Mouse (Mus musculus) erythroid progenitor cell, adult 5-6 weeks (primary cell): ENCODE measurements at regions not wholly inside any gene's neighbourhood (a gene's known extent, or its start where the extent isn't known, plus 50 kb on each side); places are given as distances from the start of the nearest gene placed in this dataset.
"Not testable (repeated sequence)": the region's sequence is repeated elsewhere in the genome, so short reads cannot be mapped to it uniquely, and the experiment has no call there.

Experiments
- ATAC-seq: replicated peaks from 2 replicates; pipeline ENCODE4 v1.8.0; 2016; ENCODE audit warnings: moderate number of reproducible peaks, mild to moderate bottlenecking, moderate TSS enrichment, inconsistent platforms; ENCODE audit not compliant: poor library complexity, low FRiP score, severe bottlenecking

DNA sequence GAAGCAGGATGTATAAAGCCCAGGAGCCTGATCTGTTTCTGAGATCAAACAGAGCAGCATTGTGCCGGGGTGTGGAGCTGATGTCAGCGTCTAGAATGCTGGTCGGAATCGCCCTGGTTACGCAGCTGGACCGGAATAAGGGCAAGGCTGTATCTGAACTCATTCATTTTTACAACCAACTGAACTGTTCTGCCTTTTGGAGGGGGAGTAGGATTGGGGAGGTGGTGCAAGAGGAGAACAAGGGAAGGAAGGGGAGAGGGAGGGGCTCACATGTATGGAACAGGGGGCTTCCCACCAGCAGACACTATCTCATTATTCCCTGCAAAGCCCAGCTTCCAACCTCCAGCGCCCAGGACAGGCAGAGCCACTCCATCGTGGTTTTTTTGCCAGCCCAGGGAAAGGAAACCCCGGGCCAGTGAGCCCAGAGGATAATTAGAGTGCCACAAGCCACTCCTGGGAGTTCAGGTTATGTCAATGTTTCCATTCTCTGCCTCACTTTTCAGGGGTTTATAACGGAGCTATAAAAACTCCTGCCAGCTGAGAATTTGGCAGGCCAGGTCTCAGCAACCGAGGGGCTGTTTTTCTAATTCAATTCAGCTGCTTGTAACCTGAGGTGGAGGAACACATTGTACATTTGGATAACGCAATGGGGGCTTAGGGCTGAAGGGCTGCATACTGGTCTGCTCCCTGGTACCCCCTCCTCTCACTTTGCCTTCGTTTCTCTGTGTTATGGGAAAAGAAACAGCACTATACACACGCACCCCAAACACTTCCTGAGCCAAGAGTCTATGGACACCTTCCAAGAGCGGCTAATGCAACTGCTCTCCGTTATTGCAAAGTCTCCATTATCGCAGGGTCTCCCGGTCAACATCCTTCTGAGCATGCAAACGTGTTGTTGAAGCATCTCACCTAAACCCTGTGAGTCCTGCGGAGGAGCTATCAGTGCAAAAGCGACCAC lies 170.0 kb upstream of the Hes1 start:
- no peak for ATAC-seq

DNA sequence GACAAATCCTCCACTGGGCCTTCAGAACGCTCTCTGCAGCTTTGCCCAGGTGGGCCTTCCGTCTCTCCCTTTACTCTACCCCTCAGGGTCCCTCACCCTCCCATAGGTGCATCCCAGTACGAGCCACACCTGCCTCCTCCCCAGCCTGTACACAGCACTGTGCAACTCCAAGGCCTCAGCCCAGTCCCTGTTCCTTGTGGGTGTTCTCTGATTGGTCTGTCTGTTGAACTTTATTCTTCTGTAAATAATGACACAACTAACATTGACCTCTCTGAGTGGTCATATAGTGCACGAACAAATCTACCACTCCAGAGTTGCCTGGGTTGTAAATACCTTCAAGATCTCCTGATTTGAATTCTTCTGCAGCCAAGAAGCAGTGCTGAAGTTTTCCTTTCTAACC lies 167.8 kb upstream of the Hes1 start:
- no peak for ATAC-seq

DNA sequence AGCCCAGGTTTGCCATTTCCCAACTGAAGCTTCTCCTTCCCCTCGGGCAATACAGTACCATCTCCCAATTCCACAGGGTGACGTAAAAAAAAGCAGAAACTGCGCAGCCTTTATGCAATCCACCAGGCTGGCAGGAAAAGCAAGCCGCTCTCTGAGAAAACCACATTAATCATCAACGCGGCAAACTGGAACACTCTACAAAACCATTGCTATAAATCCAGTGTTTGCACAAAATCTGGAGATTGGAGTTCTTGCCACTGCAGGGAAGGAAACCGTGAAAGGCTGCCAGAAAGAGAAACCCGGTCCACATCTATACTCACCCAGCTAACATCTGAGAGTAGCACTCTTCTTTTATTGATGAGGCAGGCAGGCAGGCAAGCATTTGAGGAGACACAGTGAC lies 160.7 kb upstream of the Hes1 start:
- ATAC-seq, result no peak

DNA sequence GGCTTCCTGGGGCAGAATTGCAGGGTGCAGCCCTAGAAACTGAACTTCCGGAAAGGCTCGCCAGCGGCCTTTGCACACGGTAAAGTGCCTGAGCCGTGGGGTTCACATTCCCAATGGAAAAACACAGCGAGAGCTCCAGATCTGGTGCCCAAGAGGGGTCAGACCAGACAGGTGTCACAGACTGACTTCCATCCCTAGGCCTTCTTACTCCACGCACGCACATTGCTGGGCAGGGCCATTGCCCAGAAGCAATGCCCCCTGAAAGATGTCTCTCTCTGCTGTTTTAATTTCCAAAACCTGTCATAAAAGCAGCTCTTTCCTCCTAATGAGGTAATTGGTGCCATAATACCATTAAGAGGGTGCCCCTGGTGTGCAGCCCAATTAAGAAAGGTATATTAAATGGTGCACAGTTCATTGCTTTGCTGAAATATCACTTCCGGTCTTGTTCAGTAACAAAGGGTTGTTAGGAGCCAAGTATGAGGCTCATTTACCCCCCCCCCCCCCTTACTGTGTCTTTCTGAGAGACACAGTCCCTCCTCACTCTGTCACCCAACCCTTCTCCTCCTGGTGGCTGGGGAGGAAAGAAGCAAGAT lies 159.9 kb upstream of the Hes1 start:
- ATAC-seq, result no peak

DNA sequence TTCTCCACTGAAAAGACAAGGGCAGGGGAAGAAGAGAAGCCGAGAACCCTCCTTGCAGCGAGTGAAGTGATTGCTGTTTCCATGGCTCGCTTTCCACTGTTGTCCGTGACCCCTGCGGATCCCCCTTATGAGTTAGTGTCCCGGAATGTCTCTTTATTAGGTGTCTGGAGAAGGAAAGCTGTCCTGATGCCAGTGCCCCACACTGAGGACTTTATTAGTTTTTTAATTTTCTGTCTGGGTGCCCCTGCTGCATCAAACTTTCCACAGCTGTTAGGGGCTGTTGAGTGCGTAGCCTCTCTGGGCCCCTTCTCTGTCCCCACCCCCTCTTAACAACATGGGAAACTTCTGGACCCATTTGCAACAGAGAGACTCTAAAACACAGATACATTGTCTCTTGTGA lies 156.9 kb upstream of the Hes1 start:
- no peak for ATAC-seq

DNA sequence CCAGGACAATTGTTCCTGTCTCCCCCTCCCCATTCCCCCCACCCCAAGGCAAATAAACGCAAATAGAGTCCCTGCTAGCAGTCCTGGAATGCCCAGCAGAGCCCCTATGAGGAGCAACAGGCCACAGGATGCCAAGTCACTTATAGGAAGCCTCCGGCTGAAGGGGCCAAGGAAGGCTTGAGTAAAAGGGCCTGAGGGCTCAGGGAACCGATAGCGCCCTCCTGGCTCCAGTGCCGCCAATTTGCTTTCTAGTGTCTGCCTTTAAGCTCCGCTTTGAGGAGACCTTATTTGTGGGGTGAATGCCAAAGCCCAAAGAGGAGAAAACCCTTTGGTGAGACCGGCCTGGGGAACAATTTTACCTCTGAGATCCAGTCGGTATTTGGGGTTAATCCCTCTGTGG lies 156.2 kb upstream of the Hes1 start:
- no peak for ATAC-seq

DNA sequence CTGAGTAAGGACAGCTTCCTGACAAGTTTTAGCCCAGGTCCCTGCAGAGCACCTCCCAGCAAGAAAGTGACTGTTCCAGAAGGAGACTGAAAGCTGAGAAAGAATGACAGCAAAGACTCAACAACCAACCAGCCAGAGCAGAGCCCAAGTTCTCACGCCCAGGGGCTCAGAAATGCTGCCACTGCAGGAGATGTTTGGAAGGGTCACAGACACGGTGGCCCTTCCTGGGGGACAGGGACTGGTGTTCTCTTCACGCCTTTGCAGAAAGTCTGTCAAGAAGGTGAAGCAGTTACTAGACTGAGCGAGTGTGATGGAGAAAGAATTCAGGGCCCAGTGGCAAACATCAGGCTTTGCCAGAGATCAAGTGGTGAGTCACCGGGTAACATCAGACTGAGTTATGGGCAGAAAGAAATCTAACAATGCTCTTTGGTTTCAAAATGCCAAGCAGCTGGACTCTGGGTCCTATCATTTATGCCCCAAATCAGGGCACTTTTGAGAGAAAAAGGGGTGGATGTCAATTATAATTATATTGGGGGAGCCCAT lies 154.2 kb upstream of the Hes1 start:
- ATAC-seq, result no peak

DNA sequence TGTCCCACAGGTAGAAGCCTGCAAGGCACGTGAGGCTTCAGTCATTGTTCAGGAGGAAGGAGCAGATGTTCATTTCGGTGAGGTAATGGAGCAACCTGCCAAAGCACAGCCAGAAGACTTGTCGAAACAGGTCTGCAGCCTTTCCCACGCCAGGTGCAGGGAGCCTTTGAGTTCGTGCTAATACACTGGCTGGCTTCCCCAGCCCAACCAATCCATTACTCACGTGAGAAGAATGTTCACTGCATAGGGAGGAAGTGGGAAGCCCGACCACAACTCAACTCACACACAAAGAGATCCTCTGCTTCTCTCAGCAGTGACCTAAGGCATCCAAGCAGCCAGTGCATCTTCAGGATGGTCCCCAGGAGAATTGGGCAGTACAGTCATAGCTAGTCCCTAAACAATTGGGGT lies 153.0 kb upstream of the Hes1 start:
- ATAC-seq, result no peak

DNA sequence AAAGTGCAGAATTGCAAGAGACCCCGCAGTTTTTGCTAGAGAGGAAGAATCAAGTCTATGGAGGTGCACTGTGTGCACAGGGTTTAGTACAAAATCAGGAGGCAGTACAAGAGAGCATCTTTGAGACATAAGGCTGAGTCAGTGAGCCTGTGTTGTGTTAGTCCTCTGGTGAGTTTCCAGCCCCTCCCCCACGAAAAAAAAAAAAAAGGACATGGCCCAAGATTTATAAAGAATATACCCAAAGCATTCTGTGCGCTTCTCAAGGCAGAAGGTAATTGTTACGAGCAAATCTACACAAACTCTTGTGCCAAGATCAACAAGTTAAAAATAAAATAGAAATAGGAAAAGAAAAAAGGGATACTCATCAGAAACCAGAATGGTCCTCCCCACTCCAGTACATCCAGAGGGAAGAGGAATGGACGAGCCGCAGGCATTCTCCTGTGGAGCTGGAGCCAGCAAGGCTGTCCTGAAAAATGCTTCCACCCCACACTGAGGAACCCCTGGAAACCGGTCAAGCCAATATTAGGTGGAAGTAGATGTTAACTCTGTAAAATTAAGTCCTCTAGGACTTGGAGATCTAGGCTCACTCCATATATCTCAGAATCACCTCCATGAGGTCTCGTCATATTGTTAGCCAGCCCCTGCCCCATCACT lies 150.7 kb upstream of the Hes1 start:
- no peak for ATAC-seq

DNA sequence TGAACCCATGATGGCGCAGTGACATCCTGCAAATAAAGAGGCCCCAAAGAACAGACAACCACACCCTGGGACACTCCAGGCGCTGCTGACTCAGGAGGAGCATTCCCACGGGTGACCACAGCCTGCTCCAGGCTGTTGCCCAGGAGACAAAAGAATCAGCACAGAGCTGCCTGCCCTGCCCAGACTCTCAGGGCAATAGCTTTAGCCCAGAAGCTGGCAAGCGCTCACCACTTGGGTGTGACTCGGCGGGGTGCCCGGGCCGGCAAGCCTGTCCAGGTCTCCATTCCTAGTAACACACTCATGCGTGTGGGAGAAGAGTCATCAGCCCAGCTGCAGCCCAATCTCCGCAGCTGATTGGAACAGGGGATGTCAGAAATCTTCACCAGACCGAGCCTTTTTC lies 148.8 kb upstream of the Hes1 start:
- ATAC-seq, result no peak

DNA sequence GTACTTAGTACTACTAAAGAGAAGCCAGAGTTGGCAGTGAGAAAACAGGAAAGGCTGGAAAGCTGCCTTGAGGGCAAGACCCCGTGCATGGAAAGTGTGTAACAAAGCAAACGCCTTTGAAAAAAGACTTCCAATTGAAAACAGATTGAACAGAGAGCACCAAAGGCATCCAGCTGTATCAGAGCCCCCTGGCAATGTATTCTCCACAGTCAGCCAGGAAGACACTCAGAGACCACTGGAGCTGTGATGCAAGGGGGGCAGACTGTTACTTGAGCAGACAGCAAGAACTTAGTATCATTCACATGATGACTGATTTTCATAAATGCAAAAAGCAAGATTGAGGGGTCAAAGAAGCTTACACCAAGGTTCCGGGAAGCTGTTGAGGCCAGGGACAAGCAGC lies 146.2 kb upstream of the Hes1 start:
- ATAC-seq, result no peak

DNA sequence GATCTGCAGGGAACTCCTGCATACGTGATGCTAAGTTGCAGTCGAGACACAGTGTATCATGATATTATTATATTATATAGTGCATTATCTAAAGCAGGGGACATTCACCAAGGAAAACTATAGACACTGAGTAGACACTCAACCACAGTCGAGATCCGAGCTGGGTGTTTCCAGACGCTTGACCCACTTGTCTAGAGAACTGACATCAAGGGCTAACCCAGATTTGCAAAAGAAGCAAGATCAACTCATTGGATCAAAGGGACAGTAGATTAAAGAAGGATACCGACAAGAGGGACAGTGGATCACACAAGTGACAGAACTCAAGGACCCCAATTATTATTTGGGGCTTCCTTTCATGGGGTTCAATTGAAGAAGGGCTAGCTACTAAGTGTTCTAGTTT lies 145.8 kb upstream of the Hes1 start:
- no peak for ATAC-seq

DNA sequence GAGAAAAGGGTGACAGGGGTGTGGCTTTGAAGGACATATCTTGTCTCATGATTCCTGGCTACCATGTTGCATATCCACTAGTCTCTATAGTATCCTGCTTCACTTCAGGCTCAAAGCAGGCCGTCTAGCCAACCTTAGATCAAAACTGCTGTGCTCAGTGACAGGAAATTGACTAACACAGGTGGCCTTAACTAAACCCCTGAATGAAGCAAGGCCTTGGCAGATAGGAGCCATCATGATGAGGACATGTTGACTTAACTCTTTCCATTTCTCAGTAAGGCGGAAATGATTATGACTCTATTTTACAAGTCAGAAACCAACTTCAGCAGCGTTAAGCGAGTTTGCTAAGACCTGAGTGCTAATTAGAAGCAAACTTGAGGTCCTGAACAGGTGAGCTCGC lies 143.2 kb upstream of the Hes1 start:
- ATAC-seq, result no peak

DNA sequence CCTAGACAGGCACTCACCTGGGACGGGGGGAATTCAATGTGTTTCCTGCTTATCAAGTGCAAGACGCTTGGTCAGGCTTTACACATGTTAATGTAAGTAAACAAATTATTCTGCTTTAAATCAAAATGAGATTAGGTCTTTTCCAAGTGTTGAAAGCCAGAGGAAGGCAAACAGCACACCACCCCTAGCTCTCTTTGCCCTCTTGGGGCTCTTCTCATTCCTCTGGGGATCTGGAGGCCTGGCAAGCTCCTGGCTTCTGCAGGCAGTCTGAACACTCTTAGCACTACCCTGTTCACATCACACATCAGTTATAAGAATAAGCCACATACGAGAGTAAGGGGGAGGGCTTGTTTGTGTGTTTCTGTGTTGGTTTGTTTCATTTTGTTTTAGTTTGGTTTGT lies 142.8 kb upstream of the Hes1 start:
- no peak for ATAC-seq

DNA sequence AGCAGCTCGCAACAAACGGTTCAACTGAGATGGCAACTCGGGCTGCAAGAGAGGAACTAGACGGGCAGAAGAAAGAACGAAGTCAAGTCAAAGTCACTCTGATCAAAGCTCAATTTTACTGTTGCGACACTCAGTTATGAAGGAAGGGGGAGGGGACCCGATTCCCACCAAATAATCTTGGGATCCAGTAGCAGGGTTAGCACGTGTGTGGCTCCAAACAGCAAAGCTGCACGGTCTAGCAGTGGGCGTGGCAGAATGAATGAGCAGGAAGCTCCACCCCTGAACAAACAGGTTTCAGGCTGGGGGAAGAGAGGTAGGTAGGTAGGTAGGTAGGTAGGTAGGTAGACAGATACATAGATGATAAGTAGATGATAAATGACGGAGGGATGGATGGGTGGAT lies 136.9 kb upstream of the Hes1 start:
- not testable (repeated sequence) for ATAC-seq

DNA sequence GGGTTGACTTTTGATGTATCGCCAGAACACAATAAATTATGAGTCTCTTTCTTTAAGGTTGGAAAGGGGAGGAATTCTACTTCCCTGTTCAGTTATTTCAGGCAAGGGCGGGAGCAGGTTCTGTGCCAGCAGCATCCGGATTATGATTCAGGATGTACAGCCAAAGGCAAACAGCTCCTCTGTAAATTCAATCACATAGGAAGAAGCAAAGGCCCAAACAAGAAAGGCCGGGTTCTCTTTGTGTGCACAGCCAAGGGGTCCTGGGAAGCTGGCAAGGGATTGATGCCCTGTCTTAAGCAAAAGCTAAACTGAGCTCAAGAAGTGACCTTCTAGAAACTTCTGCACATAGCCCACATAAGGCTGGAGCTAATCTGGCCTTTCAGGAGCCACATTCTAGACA lies 135.9 kb upstream of the Hes1 start:
- ATAC-seq, result no peak

DNA sequence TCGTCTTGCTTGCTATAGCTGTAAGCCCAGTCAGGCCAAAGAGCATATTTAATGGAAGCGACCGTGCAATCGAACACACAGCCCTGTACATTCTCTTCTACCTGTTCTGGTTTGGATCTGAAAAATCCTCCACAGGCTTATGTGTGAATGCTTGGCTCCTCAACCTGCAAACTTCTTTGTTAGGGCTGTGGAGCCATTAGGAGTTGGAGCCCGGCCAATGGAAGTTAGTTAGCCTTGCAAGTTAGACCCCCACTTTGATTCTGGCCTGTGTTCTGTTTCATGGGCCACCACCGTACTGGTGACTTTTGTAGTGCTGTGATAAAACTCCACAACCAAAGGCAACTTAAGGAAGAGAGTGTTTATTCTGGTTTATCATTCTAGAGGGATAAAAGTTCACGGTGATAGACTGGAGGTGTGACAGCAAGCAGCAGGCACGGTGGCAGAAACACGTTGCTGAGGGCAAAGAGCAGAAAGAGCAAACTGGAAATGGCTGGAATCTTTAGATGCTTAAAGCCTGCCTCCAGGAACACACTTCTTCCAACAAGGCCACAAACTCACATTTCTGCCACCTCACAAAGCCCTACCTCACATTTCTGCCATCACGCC lies 132.3 kb upstream of the Hes1 start:
- no peak for ATAC-seq

DNA sequence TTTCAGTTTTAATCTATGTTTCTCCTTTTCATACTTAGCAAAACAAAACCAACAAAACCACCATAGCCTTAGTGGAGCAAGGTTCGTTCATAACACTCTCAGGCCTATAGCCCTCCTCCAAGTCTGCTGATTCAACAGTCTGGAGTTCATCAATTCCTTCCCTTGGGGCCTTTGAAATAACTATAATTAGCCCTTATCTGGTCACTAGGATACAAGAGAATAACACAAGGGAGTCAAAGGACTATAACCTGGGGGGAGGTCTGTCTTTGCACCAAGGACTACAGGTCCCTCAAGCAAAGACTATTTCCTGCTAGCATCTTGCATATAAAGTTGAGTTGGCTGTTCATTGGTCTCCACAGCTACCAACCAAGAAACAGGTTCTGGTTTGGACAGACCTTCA lies 129.5 kb upstream of the Hes1 start:
- no peak for ATAC-seq

DNA sequence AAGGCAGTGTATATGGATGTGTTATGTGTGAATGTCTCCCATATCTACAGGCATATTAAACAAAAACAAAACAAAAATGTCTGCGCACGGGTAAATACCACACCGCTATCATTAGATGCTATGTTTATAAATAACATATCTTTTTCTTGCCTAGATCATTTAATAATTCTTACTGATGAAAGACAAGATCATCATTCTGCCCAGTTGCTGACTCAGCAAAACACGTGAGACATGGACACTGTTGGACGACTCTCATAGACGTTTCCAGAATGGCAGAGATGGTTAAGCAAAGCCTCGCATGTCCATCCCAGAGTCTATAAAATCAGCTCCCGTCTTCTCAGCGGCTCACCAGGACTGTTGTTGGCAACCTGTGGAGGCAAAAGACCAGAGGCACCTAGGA lies 125.5 kb upstream of the Hes1 start:
- ATAC-seq, result no peak

DNA sequence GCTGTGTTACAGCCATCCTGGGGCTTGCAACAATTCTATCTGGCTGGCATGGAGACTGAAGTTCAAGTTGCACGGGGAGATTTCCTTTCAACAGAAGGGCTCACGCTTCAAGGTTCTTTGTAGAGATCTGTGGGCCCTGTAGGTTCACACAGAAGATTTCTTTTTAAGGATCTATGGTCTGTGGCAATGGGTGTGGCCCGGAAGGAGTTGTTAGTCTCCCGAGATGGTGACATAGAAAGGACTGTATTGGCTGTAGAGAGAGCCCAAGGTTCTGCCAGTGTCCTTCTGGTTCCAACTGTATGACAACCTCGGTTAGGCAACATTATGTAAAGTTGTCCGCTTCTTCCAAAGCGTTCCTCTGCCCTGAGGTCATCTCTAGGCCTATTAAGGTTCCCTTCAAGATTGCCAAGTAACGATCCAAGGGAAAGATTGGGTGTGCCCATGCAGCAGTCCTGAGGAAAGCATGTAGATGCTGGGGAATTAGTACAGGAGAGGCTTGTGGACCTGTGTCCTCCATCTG lies 124.8 kb upstream of the Hes1 start:
- no peak for ATAC-seq
